Mouse (Mus musculus): Measurements from ENCODE around the gene Scn8a.

- TF ChIP-seq POLR2A (IDR thresholded peaks at IDR 0.05; ENCODE audit: low read depth, low read length), result no peak
- no peak for TF ChIP-seq CTCF (conservative IDR thresholded peaks at IDR 0.05; ENCODE audit: insufficient read depth, insufficient read length, low read depth, low read length)
These were observed 85.1 kb downstream of the Scn8a start for GRCm38 (mm10) chr15:100954751-100955150.
